Mouse (Mus musculus): ENCODE measurements around the gene Hist1h4j.
A peak's percentile ranks its signal among the peaks of the same experiment; 100 is the strongest.

The Hist1h4j gene

GRCm38 (mm10) chr13:21727948-21728572, 6.8 kb upstream of the Hist1h4j start:
- DNase-seq (ENCODE audit: low read depth) = no peak

GRCm38 (mm10) chr13:21729544-21729943, 5.3 kb upstream of the Hist1h4j start:
- no peak for DNase-seq (ENCODE audit: low read depth)

GRCm38 (mm10) chr13:21733466-21733865, 1.4 kb upstream of the Hist1h4j start:
- no peak for DNase-seq (ENCODE audit: low read depth)

- DNase-seq (ENCODE audit: low read depth) = peak; percentile 81
These were observed 606 bp upstream of the Hist1h4j start for GRCm38 (mm10) chr13:21734010-21734905.

- no peak for DNase-seq (ENCODE audit: low read depth)
These were observed 10.1 kb downstream of the Hist1h4j start for GRCm38 (mm10) chr13:21745006-21745405.

- DNase-seq (ENCODE audit: low read depth) = no peak
These were observed 14.7 kb downstream of the Hist1h4j start for GRCm38 (mm10) chr13:21749387-21750158.

- peak; percentile 74 for DNase-seq (ENCODE audit: low read depth)
These were observed 15.5 kb downstream of the Hist1h4j start, which contains the start of gene Hist1h4k for GRCm38 (mm10) chr13:21750159-21751017. Gene Hist1h4k, minus strand, starts transcription at chr13:21750505.

- no peak for DNase-seq (ENCODE audit: low read depth)
These were observed 16.6 kb downstream of the Hist1h4j start for GRCm38 (mm10) chr13:21751417-21751816.

- DNase-seq (ENCODE audit: low read depth) = no peak
These were observed 17.0 kb downstream of the Hist1h4j start for GRCm38 (mm10) chr13:21751827-21752226.

- no peak for DNase-seq (ENCODE audit: low read depth)
These were observed 17.5 kb downstream of the Hist1h4j start for GRCm38 (mm10) chr13:21752356-21752755.

- no peak for DNase-seq (ENCODE audit: low read depth)
These were observed 18.2 kb downstream of the Hist1h4j start for GRCm38 (mm10) chr13:21753051-21753523.

- DNase-seq (ENCODE audit: low read depth) = peak; percentile 87
These were observed 18.8 kb downstream of the Hist1h4j start, which contains the start of the genes Hist1h2ak and Hist1h2bn for GRCm38 (mm10) chr13:21753524-21754285. Gene Hist1h2ak, minus strand, starts transcription at chr13:21753827. Gene Hist1h2bn, plus strand, starts transcription at chr13:21754123.

GRCm38 (mm10) chr13:21754294-21755001, 19.6 kb downstream of the Hist1h4j start:
- DNase-seq (ENCODE audit: low read depth) = peak; percentile 50

GRCm38 (mm10) chr13:21755707-21756106, 20.8 kb downstream of the Hist1h4j start:
- DNase-seq (ENCODE audit: low read depth) = no peak

GRCm38 (mm10) chr13:21778814-21779766, 44.2 kb downstream of the Hist1h4j start:
- DNase-seq (ENCODE audit: low read depth) = peak; percentile 65

- DNase-seq (ENCODE audit: low read depth) = peak; percentile 65
These were observed 45.2 kb downstream of the Hist1h4j start, which contains the start of gene Hist1h1b for GRCm38 (mm10) chr13:21779767-21780731. Gene Hist1h1b, minus strand, starts transcription at chr13:21780625.

- no peak for DNase-seq (ENCODE audit: low read depth)
These were observed 46.2 kb downstream of the Hist1h4j start for GRCm38 (mm10) chr13:21781021-21781555.

All from c-Kit-positive CD71-negative TER-119-negative erythroid progenitor cells, embryonic 14.5 days (primary cell).